Mouse (Mus musculus) midbrain, embryonic 13.5 days (tissue): ENCODE results near the gene Nup210l. TPM values are rescaled to one million over a fixed set of nuclear protein-coding genes. Genes with fewer than 3 reads are reported as not detected.

Experiments
- ATAC-seq: fragments of 200-750 bp; cut with Nextera tagmentation; 2 replicates; pipeline ENCODE4 v1.8.0; 2017; ENCODE audit warnings: mild to moderate bottlenecking, moderate TSS enrichment, moderate library complexity
- H3K27ac ChIP-seq: fragments of 300-500 bp; sonication (generic); 2 replicates; pipeline ENCODE4 v1.5.1; 2015; ENCODE audit warnings: inconsistent platforms, mild to moderate bottlenecking, moderate library complexity
- H3K27me3 ChIP-seq: fragments of 300-500 bp; sonication (generic); 2 replicates; pipeline ENCODE4 v1.6.1; 2015; ENCODE audit warnings: mild to moderate bottlenecking, inconsistent platforms
- H3K36me3 ChIP-seq: fragments of 300-500 bp; sonication (generic); 2 replicates; pipeline ENCODE4 v1.6.1; 2015; ENCODE audit warnings: mild to moderate bottlenecking, inconsistent platforms
- H3K4me1 ChIP-seq: fragments of 300-500 bp; sonication (generic); replicated peaks from 2 replicates; pipeline ENCODE4 v1.6.1; 2015; ENCODE audit warnings: inconsistent platforms
- H3K4me2 ChIP-seq: fragments of 300-500 bp; sonication (generic); replicated peaks from 2 replicates; pipeline ENCODE4 v1.6.1; 2015; ENCODE audit warnings: moderate library complexity, mild to moderate bottlenecking, inconsistent platforms
- H3K4me3 ChIP-seq: fragments of 300-500 bp; sonication (generic); replicated peaks from 2 replicates; pipeline ENCODE4 v1.5.1; 2015; ENCODE audit warnings: mild to moderate bottlenecking, inconsistent platforms
- H3K9ac ChIP-seq: fragments of 300-500 bp; sonication (generic); replicated peaks from 2 replicates; pipeline ENCODE4 v1.6.1; 2015; ENCODE audit warnings: mild to moderate bottlenecking, inconsistent platforms
- H3K9me3 ChIP-seq: fragments of 300-500 bp; sonication (generic); 2 replicates; pipeline ENCODE4 v1.6.1; 2016; ENCODE audit warnings: mild to moderate bottlenecking, inconsistent platforms
- WGBS: fragments of 180-500 bp; shearing (Covaris S2); methylation state at CpG from one replicate; pipeline ENCODE4 v1.1.7; 2015; 5-methylcytosine and 5-hydroxymethylcytosine counted together
- polyA plus RNA-seq: library from polyadenylated mRNA; unstranded; fragments of >200 nt; fragmentation: Nextera tagmentation; extraction: Ambion mirVana; gene quantifications from 2 replicates; pipeline ENCODE4 v1.2.1, GENCODE M21; 2015

Gene Nup210l
- 0.34 and 0.45 TPM in 2 replicates for polyA plus RNA-seq

GRCm38 (mm10) chr3:90103938-90104337 lies at the start of gene Nup210l:
Gene Nup210l, plus strand, starts transcription at chr3:90104132.
- WGBS, result 92% methylated on average over 13 of the region's 13 CpGs
- Histone ChIP-seq H3K9ac (no peak within 1 kb of the TSS), H3K27ac (no peak within 1 kb of the TSS), H3K4me1 (no peaks in the 10 kb centered on the region), H3K4me3 (no peak within 1 kb of the TSS), H3K36me3 (peaks cover 15% of the 10 kb centered on the region), H3K27me3 (no peaks in the 10 kb centered on the region), H3K4me2 (no peak within 1 kb of the TSS), H3K9me3 (no peaks in the 10 kb centered on the region)
- no peak for ATAC-seq

GRCm38 (mm10) chr3:90061549-90061948 lies 42.4 kb upstream of the Nup210l start:
- Histone ChIP-seq H3K36me3 (peaks cover 64% of the 10 kb centered on the region), H3K27me3 (no peaks in the 10 kb centered on the region), H3K27ac (no peak overlapping the region), H3K4me3 (no peak overlapping the region), H3K4me2 (no peak overlapping the region), H3K4me1 (peaks cover 7% of the 10 kb centered on the region; the same call in 1 of the 2 replicates), H3K9me3 (no peaks in the 10 kb centered on the region), H3K9ac (no peak overlapping the region)
- no peak for ATAC-seq
- WGBS, result 96% methylated on average over 6 of the region's 6 CpGs

GRCm38 (mm10) chr3:90062539-90062938 lies 41.4 kb upstream of the Nup210l start:
- WGBS, result 52% methylated on average over 2 of the region's 2 CpGs
- Histone ChIP-seq H3K4me1 (no peaks in the 10 kb centered on the region), H3K4me2 (no peak overlapping the region), H3K4me3 (no peak overlapping the region), H3K9me3 (no peaks in the 10 kb centered on the region), H3K27me3 (no peaks in the 10 kb centered on the region), H3K27ac (no peak overlapping the region), H3K9ac (no peak overlapping the region), H3K36me3 (peaks cover 54% of the 10 kb centered on the region)
- ATAC-seq, result no peak

- H3K4me2 ChIP-seq, result no peak overlapping the region
- no peak overlapping the region for H3K27ac ChIP-seq
- H3K27me3 ChIP-seq, result no peaks in the 10 kb centered on the region
- no peaks in the 10 kb centered on the region for H3K9me3 ChIP-seq
- no peak overlapping the region for H3K4me3 ChIP-seq
- H3K9ac ChIP-seq, result no peak overlapping the region
- peaks cover 46% of the 10 kb centered on the region for H3K36me3 ChIP-seq
- H3K4me1 ChIP-seq, result no peaks in the 10 kb centered on the region
- ATAC-seq, result no peak
- WGBS, result 90% methylated on average over 3 of the region's 3 CpGs
Measured at GRCm38 (mm10) chr3:90064383-90064782, 39.5 kb upstream of the Nup210l start.

- WGBS, result 64% methylated on average over 3 of the region's 3 CpGs
- H3K4me1 ChIP-seq, result no peaks in the 10 kb centered on the region
- H3K4me2 ChIP-seq, result no peak overlapping the region
- H3K4me3 ChIP-seq, result no peak overlapping the region
- H3K9ac ChIP-seq, result no peak overlapping the region
- H3K9me3 ChIP-seq, result no peaks in the 10 kb centered on the region
- no peak for ATAC-seq
- peaks cover 38% of the 10 kb centered on the region for H3K36me3 ChIP-seq
- H3K27me3 ChIP-seq, result no peaks in the 10 kb centered on the region
- H3K27ac ChIP-seq, result no peak overlapping the region
Measured at GRCm38 (mm10) chr3:90065553-90065952, 38.4 kb upstream of the Nup210l start.

- H3K4me1 ChIP-seq, result no peaks in the 10 kb centered on the region
- no peak overlapping the region for H3K9ac ChIP-seq
- no peaks in the 10 kb centered on the region for H3K9me3 ChIP-seq
- H3K4me3 ChIP-seq, result no peak overlapping the region
- no peaks in the 10 kb centered on the region for H3K27me3 ChIP-seq
- no peak overlapping the region for H3K27ac ChIP-seq
- peaks cover 15% of the 10 kb centered on the region for H3K36me3 ChIP-seq
- H3K4me2 ChIP-seq, result no peak overlapping the region
- 88% methylated on average over 4 of the region's 4 CpGs for WGBS
- no peak for ATAC-seq
Measured at GRCm38 (mm10) chr3:90067851-90068250, 36.1 kb upstream of the Nup210l start.

- Histone ChIP-seq H3K27ac (no peak overlapping the region), H3K36me3 (no peaks in the 10 kb centered on the region), H3K9me3 (no peaks in the 10 kb centered on the region), H3K4me2 (no peak overlapping the region), H3K4me3 (no peak overlapping the region), H3K27me3 (no peaks in the 10 kb centered on the region), H3K4me1 (no peaks in the 10 kb centered on the region), H3K9ac (no peak overlapping the region)
- 86% methylated on average over 7 of the region's 7 CpGs for WGBS
- no peak for ATAC-seq
Measured at GRCm38 (mm10) chr3:90069688-90070087, 34.2 kb upstream of the Nup210l start.

GRCm38 (mm10) chr3:90072294-90072693 lies 31.6 kb upstream of the Nup210l start, which contains the start of gene Tpm3:
Gene Tpm3, plus strand, starts transcription at chr3:90072649.
- H3K4me2 ChIP-seq, result no peak within 1 kb of the TSS
- no peaks in the 10 kb centered on the region for H3K36me3 ChIP-seq
- H3K9ac ChIP-seq, result no peak within 1 kb of the TSS
- H3K4me1 ChIP-seq, result peaks cover 6% of the 10 kb centered on the region
- H3K27me3 ChIP-seq, result no peaks in the 10 kb centered on the region
- no peaks in the 10 kb centered on the region for H3K9me3 ChIP-seq
- WGBS, result 77% methylated on average over 4 of the region's 4 CpGs
- no peak within 1 kb of the TSS for H3K27ac ChIP-seq
- ATAC-seq, result no peak
- H3K4me3 ChIP-seq, result no peak within 1 kb of the TSS

GRCm38 (mm10) chr3:90076921-90077716 lies 26.8 kb upstream of the Nup210l start:
- Histone ChIP-seq H3K9ac (no peak overlapping the region), H3K27ac (no peak overlapping the region), H3K4me2 (no peak overlapping the region), H3K36me3 (no peaks in the 10 kb centered on the region), H3K27me3 (no peaks in the 10 kb centered on the region), H3K4me3 (no peak overlapping the region), H3K4me1 (peaks cover 30% of the 10 kb centered on the region), H3K9me3 (no peaks in the 10 kb centered on the region)
- WGBS, result 4% methylated on average over 5 of the region's 5 CpGs
- ATAC-seq, result no peak

- no peak for ATAC-seq
- Histone ChIP-seq H3K4me2 (no peak overlapping the region), H3K9me3 (no peaks in the 10 kb centered on the region), H3K4me3 (no peak overlapping the region), H3K27ac (no peak overlapping the region), H3K36me3 (no peaks in the 10 kb centered on the region), H3K27me3 (no peaks in the 10 kb centered on the region), H3K4me1 (peaks cover 41% of the 10 kb centered on the region), H3K9ac (no peak overlapping the region)
- 53% methylated on average over 5 of the region's 5 CpGs for WGBS
Measured at GRCm38 (mm10) chr3:90078224-90078623, 25.7 kb upstream of the Nup210l start.

GRCm38 (mm10) chr3:90079133-90079762 lies 24.7 kb upstream of the Nup210l start:
- Histone ChIP-seq H3K36me3 (no peaks in the 10 kb centered on the region), H3K4me3 (peak overlapping the region; percentile 97), H3K9ac (peak overlapping the region; percentile 96), H3K4me2 (peak overlapping the region; percentile 87), H3K4me1 (peaks cover 51% of the 10 kb centered on the region), H3K27me3 (no peaks in the 10 kb centered on the region), H3K27ac (peak overlapping the region; percentile 94), H3K9me3 (no peaks in the 10 kb centered on the region)
- under 1% methylated on average over 33 of the region's 33 CpGs for WGBS
- ATAC-seq, result peak; percentile 97

- Histone ChIP-seq H3K9me3 (no peaks in the 10 kb centered on the region), H3K4me1 (peaks cover 57% of the 10 kb centered on the region), H3K27ac (peak overlapping the region; percentile 94), H3K27me3 (no peaks in the 10 kb centered on the region), H3K36me3 (no peaks in the 10 kb centered on the region), H3K4me3 (peak overlapping the region; percentile 97), H3K4me2 (peak overlapping the region; percentile 87), H3K9ac (peak overlapping the region; percentile 96)
- WGBS, result under 1% methylated on average over 51 of the region's 53 CpGs
- ATAC-seq, result peak; percentile 78
Measured at GRCm38 (mm10) chr3:90079763-90080497, 24.0 kb upstream of the Nup210l start.
